Mouse (Mus musculus) hindbrain, embryonic 14.5 days (tissue): ENCODE results near the gene Ccar1. TPM values are rescaled to one million over a fixed set of nuclear protein-coding genes. Genes with fewer than 3 reads are reported as not detected.

ENCODE experiments used
- ATAC-seq: fragments of 200-750 bp; cut with Nextera tagmentation; 2 replicates; pipeline ENCODE4 v1.8.0; 2017; ENCODE audit warnings: moderate number of reproducible peaks, mild to moderate bottlenecking, moderate TSS enrichment, moderate library complexity; ENCODE audit not compliant: low FRiP score
- DNase-seq: peaks from one replicate; pipeline ENCODE4 v3.0.0-alpha.2; 2015; ENCODE audit warnings: low spot score
- H3K27ac ChIP-seq: fragments of 300-500 bp; sonication (generic); 2 replicates; pipeline ENCODE4 v1.5.1; 2014; ENCODE audit warnings: mild to moderate bottlenecking, moderate library complexity
- H3K27me3 ChIP-seq: fragments of 300-500 bp; sonication (generic); 2 replicates; pipeline ENCODE4 v1.6.1; 2014; ENCODE audit warnings: mild to moderate bottlenecking, low read length, mixed read lengths; ENCODE audit not compliant: control insufficient read depth, insufficient read depth
- H3K36me3 ChIP-seq: fragments of 300-500 bp; sonication (generic); replicated peaks from 2 replicates; pipeline ENCODE4 v1.6.1; 2014; ENCODE audit not compliant: control insufficient read depth, insufficient read depth
- H3K4me1 ChIP-seq: fragments of 300-500 bp; sonication (generic); replicated peaks from 2 replicates; pipeline ENCODE4 v1.6.1; 2014; ENCODE audit warnings: antibody characterized with exemption, low read length, mixed read lengths; ENCODE audit not compliant: control insufficient read depth, insufficient read depth
- H3K4me2 ChIP-seq: fragments of 300-500 bp; sonication (generic); replicated peaks from 2 replicates; pipeline ENCODE4 v1.6.1; 2014; ENCODE audit warnings: mild to moderate bottlenecking, moderate library complexity
- H3K4me3 ChIP-seq: fragments of 300-500 bp; sonication (generic); replicated peaks from 2 replicates; pipeline ENCODE4 v1.5.1; 2014; ENCODE audit warnings: mild to moderate bottlenecking, low read length
- H3K9ac ChIP-seq: fragments of 300-500 bp; sonication (generic); 2 replicates; pipeline ENCODE4 v1.6.1; 2014
- H3K9me3 ChIP-seq: fragments of 300-500 bp; sonication (generic); 2 replicates; pipeline ENCODE4 v1.6.1; 2016; ENCODE audit warnings: low read length; ENCODE audit not compliant: control insufficient read depth
- WGBS: fragments of 180-500 bp; shearing (Covaris S2); extraction: QIAGEN DNeasy Blood & Tissue Kit; methylation state at CpG from one replicate; pipeline ENCODE4 v1.1.7; 2014; 5-methylcytosine and 5-hydroxymethylcytosine counted together
- polyA plus RNA-seq: library from polyadenylated mRNA; unstranded; fragments of >200 nt; fragmentation: Nextera tagmentation; extraction: Ambion mirVana; gene quantifications from 2 replicates; pipeline ENCODE4 v1.2.1, GENCODE M21; 2014

Gene Ccar1
- 93.0 and 96.0 TPM in 2 replicates for polyA plus RNA-seq

- Histone ChIP-seq H3K4me1 (peaks cover 12% of the 10 kb centered on the region; the same call in 1 of the 2 replicates), H3K27me3 (no peaks in the 10 kb centered on the region), H3K9me3 (no peaks in the 10 kb centered on the region), H3K36me3 (peaks cover 30% of the 10 kb centered on the region), H3K9ac (peak within 1 kb of the TSS; percentile 90), H3K27ac (peak within 1 kb of the TSS; percentile 98), H3K4me2 (peak within 1 kb of the TSS; percentile 75), H3K4me3 (peak within 1 kb of the TSS; percentile 87)
- ATAC-seq (peak; percentile 98), DNase-seq (peak; percentile 100)
- WGBS, result 3% methylated on average over 55 of the region's 55 CpGs
These were observed at the start of gene Ccar1 for GRCm38 (mm10) chr10:62792177-62793090. TSS of gene Ccar1 (minus strand) at chr10:62792286.

- DNase-seq (no peak), ATAC-seq (no peak)
- no peak overlapping the region for H3K4me3 ChIP-seq
- H3K4me1 ChIP-seq, result no peaks in the 10 kb centered on the region
- no peak overlapping the region for H3K9ac ChIP-seq
- H3K36me3 ChIP-seq, result peaks cover 34% of the 10 kb centered on the region
- H3K27ac ChIP-seq, result no peak overlapping the region
- no peaks in the 10 kb centered on the region for H3K9me3 ChIP-seq
- 93% methylated on average over 7 of the region's 7 CpGs for WGBS
- H3K27me3 ChIP-seq, result no peaks in the 10 kb centered on the region
- no peak overlapping the region for H3K4me2 ChIP-seq
These were observed 48.6 kb upstream of the Ccar1 start for GRCm38 (mm10) chr10:62840687-62841086.

- H3K9ac ChIP-seq, result no peak overlapping the region
- no peak for DNase-seq
- H3K4me1 ChIP-seq, result no peaks in the 10 kb centered on the region
- ATAC-seq, result no peak
- H3K4me2 ChIP-seq, result no peak overlapping the region
- no peaks in the 10 kb centered on the region for H3K9me3 ChIP-seq
- peaks cover 43% of the 10 kb centered on the region for H3K36me3 ChIP-seq
- 90% methylated on average over 5 of the region's 5 CpGs for WGBS
- H3K27ac ChIP-seq, result no peak overlapping the region
- H3K4me3 ChIP-seq, result no peak overlapping the region
- H3K27me3 ChIP-seq, result no peaks in the 10 kb centered on the region
These were observed 45.9 kb upstream of the Ccar1 start for GRCm38 (mm10) chr10:62837987-62838386.

- no peak overlapping the region for H3K4me3 ChIP-seq
- H3K27me3 ChIP-seq, result no peaks in the 10 kb centered on the region
- no peak overlapping the region for H3K27ac ChIP-seq
- 86% methylated on average over 9 of the region's 9 CpGs for WGBS
- H3K9ac ChIP-seq, result no peak overlapping the region
- DNase-seq (no peak), ATAC-seq (no peak)
- no peak overlapping the region for H3K4me2 ChIP-seq
- no peaks in the 10 kb centered on the region for H3K9me3 ChIP-seq
- H3K36me3 ChIP-seq, result peaks cover 55% of the 10 kb centered on the region
- H3K4me1 ChIP-seq, result no peaks in the 10 kb centered on the region
These were observed 40.7 kb upstream of the Ccar1 start for GRCm38 (mm10) chr10:62832783-62833182.

GRCm38 (mm10) chr10:62831546-62831945 is 39.5 kb upstream of the Ccar1 start:
- Histone ChIP-seq H3K9ac (no peak overlapping the region), H3K4me2 (no peak overlapping the region), H3K4me3 (no peak overlapping the region), H3K9me3 (no peaks in the 10 kb centered on the region), H3K27ac (no peak overlapping the region), H3K4me1 (no peaks in the 10 kb centered on the region), H3K36me3 (peaks cover 54% of the 10 kb centered on the region), H3K27me3 (no peaks in the 10 kb centered on the region)
- DNase-seq, result no peak
- 91% methylated on average over 2 of the region's 2 CpGs for WGBS
- no peak for ATAC-seq

- ATAC-seq (no peak), DNase-seq (no peak)
- H3K27ac ChIP-seq, result no peak overlapping the region
- no peak overlapping the region for H3K4me3 ChIP-seq
- H3K27me3 ChIP-seq, result no peaks in the 10 kb centered on the region
- H3K9me3 ChIP-seq, result no peaks in the 10 kb centered on the region
- no peak overlapping the region for H3K9ac ChIP-seq
- 86% methylated on average over 8 of the region's 8 CpGs for WGBS
- H3K4me2 ChIP-seq, result no peak overlapping the region
- no peaks in the 10 kb centered on the region for H3K4me1 ChIP-seq
- peaks cover 58% of the 10 kb centered on the region for H3K36me3 ChIP-seq
These were observed 32.4 kb upstream of the Ccar1 start for GRCm38 (mm10) chr10:62824474-62824873.

GRCm38 (mm10) chr10:62823431-62823830 is 31.3 kb upstream of the Ccar1 start:
- no peak for DNase-seq
- Histone ChIP-seq H3K9ac (no peak overlapping the region), H3K4me2 (no peak overlapping the region), H3K4me1 (no peaks in the 10 kb centered on the region), H3K36me3 (peaks cover 61% of the 10 kb centered on the region), H3K27ac (no peak overlapping the region), H3K4me3 (no peak overlapping the region), H3K9me3 (no peaks in the 10 kb centered on the region), H3K27me3 (no peaks in the 10 kb centered on the region)
- ATAC-seq, result no peak
- 78% methylated on average over 4 of the region's 4 CpGs for WGBS

GRCm38 (mm10) chr10:62810010-62810409 is 17.9 kb upstream of the Ccar1 start:
- Histone ChIP-seq H3K4me1 (no peaks in the 10 kb centered on the region), H3K9ac (no peak overlapping the region), H3K36me3 (peaks cover 73% of the 10 kb centered on the region), H3K9me3 (no peaks in the 10 kb centered on the region), H3K27ac (no peak overlapping the region), H3K4me3 (no peak overlapping the region), H3K4me2 (no peak overlapping the region), H3K27me3 (no peaks in the 10 kb centered on the region)
- DNase-seq, result no peak
- WGBS, result 83% methylated on average over 4 of the region's 4 CpGs
- no peak for ATAC-seq

- no peak overlapping the region for H3K4me3 ChIP-seq
- no peak overlapping the region for H3K27ac ChIP-seq
- peaks cover 60% of the 10 kb centered on the region for H3K36me3 ChIP-seq
- no peak overlapping the region for H3K9ac ChIP-seq
- no peak overlapping the region for H3K4me2 ChIP-seq
- H3K27me3 ChIP-seq, result no peaks in the 10 kb centered on the region
- 100% methylated on average over 2 of the region's 2 CpGs for WGBS
- H3K4me1 ChIP-seq, result no peaks in the 10 kb centered on the region
- H3K9me3 ChIP-seq, result no peaks in the 10 kb centered on the region
- no peak for ATAC-seq
- DNase-seq, result no peak
These were observed 16.7 kb upstream of the Ccar1 start for GRCm38 (mm10) chr10:62808766-62809165.
